Mouse (Mus musculus): ENCODE measurements at regions not wholly inside any gene's neighbourhood (a gene's known extent, or its start where the extent isn't known, plus 50 kb on each side); places are given as distances from the start of the nearest gene placed in this dataset.

- TF ChIP-seq POLR2A (IDR thresholded peaks at IDR 0.05; ENCODE audit: extremely low read depth, insufficient read depth, low read length) (no peak), CTCF (IDR thresholded peaks at IDR 0.05; ENCODE audit: extremely low read depth, insufficient read depth, low read length) (no peak)
These were observed 904.3 kb upstream of the Lrrc6 start for GRCm38 (mm10) chr15:67405011-67405410.
